Mouse (Mus musculus) neural tube, embryonic 11.5 days (tissue): Measurements from ENCODE around the gene Tent2. TPM values are rescaled to one million over a fixed set of nuclear protein-coding genes. Genes with fewer than 3 reads are reported as not detected.

ENCODE experiments used
- ATAC-seq: fragments of 200-750 bp; cut with Nextera tagmentation; 2 replicates; pipeline ENCODE4 v1.8.0; 2017; ENCODE audit warnings: moderate number of reproducible peaks, mild to moderate bottlenecking, moderate TSS enrichment, moderate library complexity; ENCODE audit not compliant: insufficient read depth, low FRiP score, low TSS enrichment
- DNase-seq: peaks from one replicate; pipeline ENCODE4 v3.0.0-alpha.2; 2015; ENCODE audit warnings: low spot score
- H3K27ac ChIP-seq: fragments of 300-500 bp; sonication (generic); 2 replicates; pipeline ENCODE4 v1.5.1; 2014; ENCODE audit warnings: low read depth, mild to moderate bottlenecking, low read length
- H3K27me3 ChIP-seq: fragments of 300-500 bp; sonication (generic); 2 replicates; pipeline ENCODE4 v1.6.1; 2014; ENCODE audit warnings: mild to moderate bottlenecking, low read length, mixed read lengths; ENCODE audit not compliant: control insufficient read depth, insufficient read depth
- H3K36me3 ChIP-seq: fragments of 300-500 bp; sonication (generic); 2 replicates; pipeline ENCODE4 v1.6.1; 2014; ENCODE audit warnings: mild to moderate bottlenecking, low read length, moderate library complexity, mixed read lengths; ENCODE audit not compliant: control insufficient read depth, insufficient read depth
- H3K4me1 ChIP-seq: fragments of 300-500 bp; sonication (generic); 2 replicates; pipeline ENCODE4 v1.6.1; 2014; ENCODE audit warnings: low read length, mixed read lengths; ENCODE audit not compliant: control insufficient read depth, insufficient read depth
- H3K4me2 ChIP-seq: fragments of 300-500 bp; sonication (generic); 2 replicates; pipeline ENCODE4 v1.6.1; 2014; ENCODE audit warnings: low read depth, mild to moderate bottlenecking, moderate library complexity
- H3K4me3 ChIP-seq: fragments of 300-500 bp; sonication (generic); 2 replicates; pipeline ENCODE4 v1.5.1; 2014; ENCODE audit warnings: low read depth, low read length
- H3K9ac ChIP-seq: fragments of 300-500 bp; sonication (generic); 2 replicates; pipeline ENCODE4 v1.6.1; 2014; ENCODE audit warnings: mild to moderate bottlenecking, low read length
- H3K9me3 ChIP-seq: fragments of 300-500 bp; sonication (generic); 2 replicates; pipeline ENCODE4 v1.6.1; 2016; ENCODE audit warnings: low read length; ENCODE audit not compliant: control insufficient read depth
- WGBS: fragments of 180-500 bp; shearing (Covaris S2); extraction: QIAGEN DNeasy Blood & Tissue Kit; methylation state at CpG from one replicate; pipeline ENCODE4 v1.1.7; 2014; 5-methylcytosine and 5-hydroxymethylcytosine counted together
- polyA plus RNA-seq: library from polyadenylated mRNA; unstranded; fragments of >200 nt; fragmentation: Nextera tagmentation; extraction: Ambion mirVana; gene quantifications from 2 replicates; pipeline ENCODE4 v1.2.1, GENCODE M21; 2014

Gene Tent2
- polyA plus RNA-seq, 1 experiment from 2014 or later, result 81.6 TPM

DNA sequence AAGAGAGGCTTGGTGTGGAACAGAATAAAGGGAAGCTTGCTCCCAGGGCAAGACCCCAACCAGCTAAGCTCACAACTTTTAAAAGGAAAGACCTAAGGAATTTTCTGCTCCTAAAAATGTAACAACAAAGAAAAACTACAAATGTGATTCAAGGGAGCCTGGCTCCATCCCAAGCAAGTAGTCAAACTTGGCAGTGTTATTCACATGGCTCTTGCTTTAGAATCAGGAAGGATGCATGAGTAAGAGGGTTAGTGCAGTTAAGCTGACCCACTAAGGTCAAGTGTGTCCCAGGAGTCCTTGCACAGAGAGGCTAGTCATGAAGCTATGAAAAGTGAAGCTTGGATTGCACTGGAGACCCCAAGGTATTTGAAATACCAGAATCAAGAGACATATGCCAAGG, 29.7 kb downstream of the Tent2 start:
- H3K4me3 ChIP-seq, result no peak overlapping the region
- no peak overlapping the region for H3K4me2 ChIP-seq
- H3K27me3 ChIP-seq, result no peaks in the 10 kb centered on the region
- peaks cover 4% of the 10 kb centered on the region; the same call in 1 of the 2 replicates for H3K36me3 ChIP-seq
- no peak for DNase-seq
- H3K27ac ChIP-seq, result no peak overlapping the region
- H3K9ac ChIP-seq, result no peak overlapping the region
- no peak for ATAC-seq
- H3K4me1 ChIP-seq, result no peaks in the 10 kb centered on the region
- no peaks in the 10 kb centered on the region for H3K9me3 ChIP-seq

DNA sequence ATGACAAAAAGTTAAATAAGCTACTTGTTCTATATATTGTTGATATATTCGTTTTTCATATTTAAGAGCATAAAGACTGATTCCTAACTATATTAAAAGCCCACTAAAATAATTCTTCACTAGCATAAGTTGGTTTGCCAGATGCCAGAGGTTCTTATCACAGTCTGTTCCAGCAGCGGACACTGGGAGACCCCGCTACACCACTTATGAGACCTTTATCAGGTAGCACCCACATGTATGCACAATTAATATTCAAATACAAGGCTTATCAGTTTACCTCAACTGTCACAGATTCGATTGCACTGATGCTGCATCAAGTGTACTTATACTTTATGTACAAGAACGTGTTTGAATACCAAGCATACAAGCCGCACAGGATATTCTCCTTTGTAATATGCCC, 33.9 kb downstream of the Tent2 start:
- ATAC-seq, result no peak
- WGBS, result 93% methylated on average over 6 of the region's 6 CpGs

DNA sequence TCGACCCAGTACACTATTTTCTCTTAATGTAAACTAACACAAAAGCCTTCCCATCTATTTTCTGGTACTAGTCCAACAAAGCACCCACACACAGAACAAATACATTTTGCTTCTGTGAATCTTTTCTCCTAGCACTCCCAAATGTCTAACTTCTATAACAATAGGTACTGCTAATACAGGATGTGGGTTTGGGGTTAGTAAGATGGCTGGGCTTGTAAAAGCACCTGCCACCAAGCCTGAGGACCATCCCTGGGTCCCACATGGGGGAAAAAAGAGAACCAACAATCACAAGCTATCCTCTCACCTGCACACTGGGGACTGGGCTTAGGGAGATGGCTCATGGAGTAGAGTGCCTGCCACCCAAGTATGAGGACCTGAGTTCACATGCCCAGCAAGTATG, 38.9 kb downstream of the Tent2 start:
- no peak for DNase-seq
- Histone ChIP-seq H3K27me3 (no peaks in the 10 kb centered on the region), H3K36me3 (peaks cover 4% of the 10 kb centered on the region; the same call in 1 of the 2 replicates), H3K4me2 (no peak overlapping the region), H3K4me1 (no peaks in the 10 kb centered on the region), H3K9ac (no peak overlapping the region), H3K27ac (no peak overlapping the region), H3K4me3 (no peak overlapping the region), H3K9me3 (no peaks in the 10 kb centered on the region)
- WGBS, result 95% methylated on average over 1 of the region's 1 CpGs
- no peak for ATAC-seq

More for the DNA sequence above, 33.9 kb downstream of the Tent2 start:
- Histone ChIP-seq H3K4me3 (no peak overlapping the region), H3K27ac (no peak overlapping the region), H3K36me3 (peaks cover 5% of the 10 kb centered on the region; the same call in 1 of the 2 replicates), H3K27me3 (no peaks in the 10 kb centered on the region), H3K4me2 (no peak overlapping the region), H3K9ac (no peak overlapping the region), H3K4me1 (no peaks in the 10 kb centered on the region), H3K9me3 (no peaks in the 10 kb centered on the region)
- DNase-seq, result no peak

DNA sequence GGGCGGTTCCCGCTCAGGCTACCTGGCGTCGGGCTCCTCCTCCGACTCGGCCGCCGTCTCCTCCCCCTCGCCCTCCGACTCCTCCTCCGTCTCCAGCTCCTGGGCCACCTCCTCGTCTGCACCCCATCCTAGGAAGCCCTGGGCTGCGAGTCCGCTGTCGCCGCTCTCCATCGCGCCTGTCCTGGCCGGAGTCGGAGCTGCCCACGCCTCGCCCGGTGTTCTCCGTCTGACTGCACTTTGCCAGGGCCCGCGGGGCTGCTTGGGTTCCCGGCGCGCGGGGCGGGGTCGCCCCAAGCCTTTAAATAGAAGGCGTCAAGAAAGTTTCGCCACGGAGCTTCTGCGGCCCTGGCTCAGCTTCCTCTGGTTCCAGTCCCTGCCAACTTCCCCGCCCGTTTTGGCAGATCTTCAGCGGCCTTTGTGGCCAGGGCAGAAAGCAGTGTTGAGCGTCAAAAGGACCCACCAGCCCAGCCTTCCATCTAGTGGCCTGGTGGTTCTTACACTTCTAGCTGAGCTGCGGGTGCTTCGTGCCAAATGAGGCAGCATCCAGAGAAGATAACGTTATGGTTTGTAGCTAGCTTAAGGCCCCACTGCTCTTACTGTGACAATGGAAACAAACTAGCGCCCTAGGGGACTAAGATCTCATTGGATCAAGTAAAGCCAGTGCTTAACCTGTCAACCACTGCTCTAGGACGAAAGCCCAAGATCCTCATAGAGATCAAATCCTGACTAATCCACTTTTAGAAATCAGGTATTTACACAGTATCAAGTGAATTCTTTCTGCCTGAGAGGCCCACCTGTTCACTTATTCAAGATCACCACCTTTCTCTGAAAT, 47.6 kb downstream of the Tent2 start, which contains the start of gene Cmya5:
TSS of gene Cmya5 (minus strand) at position 389 of the 832 bp plus-strand sequence.
- Histone ChIP-seq H3K4me1 (0 out of 2 replicates have a peak, but pooled peaks cover 4% of the 10 kb centered on the region), H3K9me3 (no peaks in the 10 kb centered on the region), H3K4me3 (peak within 1 kb of the TSS; percentile 28), H3K4me2 (peak within 1 kb of the TSS; percentile 66), H3K27me3 (no peaks in the 10 kb centered on the region), H3K36me3 (0 out of 2 replicates have a peak, but pooled peaks cover 2% of the 10 kb centered on the region), H3K9ac (peak within 1 kb of the TSS; percentile 64), H3K27ac (no peak within 1 kb of the TSS)
- DNase-seq (peak; percentile 65), ATAC-seq (peak; percentile 76)
- 2% methylated on average over 45 of the region's 45 CpGs for WGBS

DNA sequence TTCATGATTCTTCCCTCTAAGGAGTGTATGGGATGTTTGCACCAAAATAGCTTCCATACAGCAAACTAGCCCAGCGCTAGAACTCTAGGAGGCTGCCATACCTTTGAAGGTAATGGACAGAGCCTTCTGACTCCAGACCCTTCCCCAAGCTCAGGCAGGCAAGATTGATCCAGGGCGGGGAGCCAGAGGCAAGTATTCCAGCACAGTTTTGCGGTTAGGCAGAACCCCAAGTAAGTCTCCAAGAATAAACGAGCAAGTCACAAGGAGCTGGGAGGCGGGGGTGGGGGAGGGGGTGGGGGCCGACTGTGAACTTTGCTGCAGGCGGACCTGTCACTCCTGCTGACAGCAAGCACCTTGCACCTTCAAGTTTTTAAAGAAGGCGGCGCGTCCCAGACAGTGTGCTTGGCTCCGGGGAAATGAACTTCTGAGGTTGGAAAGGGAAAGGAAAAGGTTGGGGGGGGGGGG, 48.3 kb downstream of the Tent2 start:
- no peak overlapping the region for H3K9ac ChIP-seq
- H3K27me3 ChIP-seq, result no peaks in the 10 kb centered on the region
- WGBS, result 34% methylated on average over 11 of the region's 11 CpGs
- 0 out of 2 replicates have a peak, but pooled peaks cover 2% of the 10 kb centered on the region for H3K36me3 ChIP-seq
- ATAC-seq (0 out of 2 replicates have a peak, but pooled peaks have one; percentile 40), DNase-seq (no peak)
- H3K9me3 ChIP-seq, result no peaks in the 10 kb centered on the region
- H3K27ac ChIP-seq, result no peak overlapping the region
- H3K4me3 ChIP-seq, result peak overlapping the region; percentile 28
- H3K4me1 ChIP-seq, result 0 out of 2 replicates have a peak, but pooled peaks cover 4% of the 10 kb centered on the region
- peak overlapping the region; percentile 66 for H3K4me2 ChIP-seq

DNA sequence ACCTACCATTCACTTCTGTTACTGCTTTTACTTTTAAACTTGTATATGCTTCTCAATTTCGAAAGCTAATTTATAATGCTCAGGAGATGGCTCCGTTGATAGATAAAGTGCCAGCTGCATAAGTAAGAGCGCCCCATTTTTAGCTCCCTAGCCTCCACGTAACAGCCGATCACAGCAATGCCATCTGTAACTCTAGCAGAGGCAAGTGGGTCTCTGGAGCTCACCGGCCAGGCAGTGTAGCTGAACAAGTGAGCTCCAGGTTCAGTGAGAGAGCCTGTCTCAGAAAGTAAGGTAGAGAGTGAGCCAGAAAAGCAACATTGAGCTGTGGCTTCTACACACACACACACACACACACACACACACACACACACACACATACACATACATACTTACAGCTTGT, 51.0 kb downstream of the Tent2 start:
- no peak overlapping the region for H3K4me2 ChIP-seq
- 96% methylated on average over 6 of the region's 6 CpGs for WGBS
- no peak overlapping the region for H3K9ac ChIP-seq
- H3K4me1 ChIP-seq, result 0 out of 2 replicates have a peak, but pooled peaks cover 4% of the 10 kb centered on the region
- H3K27me3 ChIP-seq, result no peaks in the 10 kb centered on the region
- H3K27ac ChIP-seq, result no peak overlapping the region
- no peak overlapping the region for H3K4me3 ChIP-seq
- H3K9me3 ChIP-seq, result no peaks in the 10 kb centered on the region
- no peak for DNase-seq
- 0 out of 2 replicates have a peak, but pooled peaks cover 2% of the 10 kb centered on the region for H3K36me3 ChIP-seq
- ATAC-seq, result no peak

DNA sequence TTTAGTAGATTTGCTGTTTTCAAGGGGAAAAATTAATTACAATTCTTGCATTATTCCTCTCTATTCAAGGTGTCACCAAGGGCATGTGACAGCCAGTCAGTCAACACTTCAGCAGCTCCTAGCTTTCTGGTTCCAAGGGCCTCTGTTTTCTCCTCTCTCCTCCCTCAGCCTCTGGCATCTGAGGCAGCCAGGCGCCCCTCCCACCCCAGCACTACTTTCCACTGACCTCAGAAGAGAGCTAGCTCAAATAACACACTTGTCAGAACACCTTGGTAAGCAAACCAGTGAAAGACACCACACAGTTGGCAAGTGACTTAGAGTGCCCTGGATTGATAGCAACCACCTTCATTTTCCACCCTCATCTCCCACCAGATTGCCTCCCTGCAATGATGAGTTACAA, 54.1 kb downstream of the Tent2 start:
- WGBS, result 61% methylated on average over 1 of the region's 1 CpGs

DNA sequence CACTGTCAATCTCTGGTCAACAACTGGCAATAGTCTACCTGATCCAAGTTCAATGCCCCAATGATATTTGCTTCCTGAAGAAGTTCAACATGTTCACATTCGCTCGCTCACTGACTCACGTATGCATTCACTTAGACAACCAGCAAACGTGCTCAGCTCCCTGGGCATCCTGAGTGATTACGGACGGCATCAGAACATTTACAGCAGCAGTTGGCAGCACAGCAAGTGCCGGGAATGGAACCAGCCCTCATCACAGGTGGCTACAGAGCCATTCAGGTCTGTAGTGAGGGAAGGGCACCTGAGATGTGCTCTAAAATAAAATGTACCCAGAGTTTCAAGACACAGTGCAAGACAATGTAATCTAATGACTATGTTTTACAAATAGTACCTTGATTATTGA, 55.1 kb downstream of the Tent2 start:
- no peak for DNase-seq
- no peaks in the 10 kb centered on the region for H3K9me3 ChIP-seq
- no peaks in the 10 kb centered on the region for H3K36me3 ChIP-seq
- H3K4me2 ChIP-seq, result no peak overlapping the region
- H3K9ac ChIP-seq, result no peak overlapping the region
- no peak overlapping the region for H3K4me3 ChIP-seq
- no peaks in the 10 kb centered on the region for H3K4me1 ChIP-seq
- ATAC-seq, result no peak
- 89% methylated on average over 7 of the region's 7 CpGs for WGBS
- no peaks in the 10 kb centered on the region for H3K27me3 ChIP-seq
- H3K27ac ChIP-seq, result no peak overlapping the region

More for the DNA sequence above, 54.1 kb downstream of the Tent2 start:
- Histone ChIP-seq H3K9ac (no peak overlapping the region), H3K9me3 (no peaks in the 10 kb centered on the region), H3K4me3 (no peak overlapping the region), H3K27ac (no peak overlapping the region), H3K4me1 (no peaks in the 10 kb centered on the region), H3K36me3 (0 out of 2 replicates have a peak, but pooled peaks cover 1% of the 10 kb centered on the region), H3K4me2 (no peak overlapping the region), H3K27me3 (no peaks in the 10 kb centered on the region)
- DNase-seq (no peak), ATAC-seq (no peak)

DNA sequence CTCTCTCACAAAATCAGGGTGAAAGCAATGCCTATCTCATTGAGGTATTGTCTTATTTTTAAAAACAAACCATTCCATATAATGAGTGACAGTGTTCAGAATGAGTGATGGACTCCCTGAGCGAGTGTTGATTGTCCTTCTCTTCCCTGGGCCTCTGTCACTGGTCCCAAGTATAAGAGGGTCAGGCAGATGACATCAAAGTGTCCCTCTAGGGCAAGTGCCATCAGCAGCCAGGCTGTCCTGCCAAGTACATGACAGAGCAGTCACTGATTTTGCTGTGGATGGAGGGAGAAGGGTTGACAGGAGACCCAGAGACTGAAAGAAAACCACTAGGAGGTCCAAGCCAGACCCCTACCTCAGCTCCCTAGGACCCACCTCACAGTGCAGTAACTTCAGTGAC, 55.9 kb downstream of the Tent2 start:
- Histone ChIP-seq H3K4me1 (no peaks in the 10 kb centered on the region), H3K4me2 (no peak overlapping the region), H3K27me3 (no peaks in the 10 kb centered on the region), H3K9me3 (no peaks in the 10 kb centered on the region), H3K27ac (no peak overlapping the region), H3K4me3 (no peak overlapping the region), H3K9ac (no peak overlapping the region), H3K36me3 (no peaks in the 10 kb centered on the region)
- DNase-seq, result no peak
- WGBS, result 87% methylated on average over 1 of the region's 1 CpGs
- no peak for ATAC-seq
